ENCODE assay signal across 14 mouse cellular contexts in the genomic region with DNA sequence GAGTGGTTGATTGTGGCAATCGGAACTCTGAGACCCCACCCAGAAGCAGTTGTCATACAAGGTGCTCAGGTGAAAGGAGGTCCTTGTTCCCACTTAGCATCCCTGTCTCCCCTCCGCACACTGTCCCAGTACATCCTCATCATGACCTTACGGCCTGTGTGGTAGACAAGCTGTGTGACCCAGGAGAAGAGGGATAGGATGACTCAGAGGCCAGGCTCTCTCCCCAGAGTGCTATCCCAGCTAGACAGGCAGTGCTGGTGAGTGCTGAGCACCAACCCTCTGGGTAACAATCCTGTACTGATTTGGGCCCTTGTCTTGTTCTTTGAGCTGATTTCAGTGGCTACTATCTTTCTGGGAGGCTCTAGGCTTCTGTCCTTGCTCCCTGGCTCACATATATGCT.
DNase-seq lines count a peak whose midpoint lies in the region; ATAC-seq lines count a peak whose summit lies in the region.
"Had no signal": no experiment of that assay in that cellular context is flagged by ENCODE, and none has a peak within 500 bp of the region (broad histone marks: within the 10 kb centered on the region; RNA-seq: fewer than 3 reads in every experiment).

No protein-coding gene starts in this region.

- H3K4me3 ChIP-seq in heart, embryonic 13.5 days: no peak overlapping the region
- H3K4me3 ChIP-seq: forebrain, embryonic 13.5 days; hindbrain, embryonic 15.5 days; kidney, embryonic 15.5 days had no signal

- H3K9ac ChIP-seq in heart, embryonic 13.5 days: no peak overlapping the region
- H3K9ac ChIP-seq: forebrain, embryonic 13.5 days; forebrain, postnatal 0 days; hindbrain, embryonic 15.5 days; kidney, embryonic 15.5 days had no signal

- no peaks in the 10 kb centered on the region for H3K27me3 ChIP-seq in heart, embryonic 13.5 days (replicated peaks)
- H3K27me3 ChIP-seq: forebrain, embryonic 13.5 days; hindbrain, embryonic 15.5 days; kidney, embryonic 15.5 days; Patski had no signal

- WGBS in heart, embryonic 13.5 days: 89% methylated on average over 3 of the region's 3 CpGs

- H3K9me3 ChIP-seq in heart, embryonic 13.5 days: no peaks in the 10 kb centered on the region
- H3K9me3 ChIP-seq: forebrain, embryonic 13.5 days; hindbrain, embryonic 15.5 days; kidney, embryonic 15.5 days had no signal

- H3K4me1 ChIP-seq in heart, embryonic 13.5 days: peaks cover 68% of the 10 kb centered on the region
- H3K4me1 ChIP-seq: forebrain, embryonic 13.5 days had no signal

- no peak for ATAC-seq in heart, embryonic 13.5 days (ENCODE audit: extremely low read depth, insufficient number of reproducible peaks, low FRiP score, low TSS enrichment)
- ATAC-seq: forebrain, embryonic 13.5 days; forebrain, postnatal 0 days; Patski had no signal

- 0 out of 2 replicates have a peak overlapping the region, but pooled peaks have one; percentile 2 for H3K27ac ChIP-seq in heart, embryonic 13.5 days (replicated peaks)
- H3K27ac ChIP-seq: forebrain, embryonic 13.5 days; hindbrain, embryonic 15.5 days; kidney, embryonic 15.5 days had no signal

- no peaks in the 10 kb centered on the region for H3K36me3 ChIP-seq in heart, embryonic 13.5 days
- H3K36me3 ChIP-seq: kidney, embryonic 15.5 days had no signal

- peak; percentile 56 to 71 for DNase-seq in adrenal gland, adult (ENCODE audit: inconsistent age in 2 of 2, low spot score in 1 of 2)
- DNase-seq in adrenal gland, postnatal 4 days (ENCODE audit: low spot score in 2 of 2): no peak
- DNase-seq in heart, adult 11 months: peak; percentile 92
- no peak for DNase-seq in heart, postnatal 25 days (ENCODE audit: low spot score)
- no peak for DNase-seq in heart, postnatal 10 days
- peak; percentile 19 for DNase-seq in 3T3-L1 (ENCODE audit: low read depth, low spot score)
- no peak for DNase-seq in right cerebral cortex, postnatal 25 days

- intact Hi-C loops in heart, postnatal 25 days (cut with DNase I): loop anchor here (1.0 kb wide), 1 partner anchor 180 kb away; no protein-coding TSS in a partner anchor
- intact Hi-C loops in heart, postnatal 10 days (cut with DNase I): loop anchor here (1.0 to 10.0 kb wide), 3 partner anchors 78 to 344 kb away; a partner anchor contains a TSS

- no peak overlapping the region for H3K4me2 ChIP-seq in heart, embryonic 13.5 days
- H3K4me2 ChIP-seq: forebrain, embryonic 13.5 days; heart, embryonic 11.5 days; hindbrain, embryonic 15.5 days; kidney, embryonic 15.5 days had no signal

Comparison
In these comparisons a context has a peak if more than half of its experiments do, and no peak if none do; other contexts are left out.
1. DNase-seq: peak in adrenal gland, adult (2 of 2), heart, adult 11 months (single experiment) and 3T3-L1 (single experiment); none in adrenal gland, postnatal 4 days (0 of 2), heart, postnatal 25 days (single experiment), heart, postnatal 10 days (0 of 2) and right cerebral cortex, postnatal 25 days (single experiment).